Mouse (Mus musculus) right cerebral cortex, adult 2 months (tissue): ENCODE results near the gene Mtif3.

ENCODE experiments used
- DNase-seq, 2 experiments: peaks; one replicate each; pipeline ENCODE4 v3.0.0; 2021 to 2022; ENCODE audit warnings: low spot score in 2 of 2

The Mtif3 gene

GRCm38 (mm10) chr5:146916273-146916672 is 47.3 kb downstream of the Mtif3 start:
- no peak for DNase-seq

GRCm38 (mm10) chr5:146914088-146914766 is 49.4 kb downstream of the Mtif3 start:
- peak; percentile 44 to 60 for DNase-seq

- no peak for DNase-seq
Observed at GRCm38 (mm10) chr5:146913355-146913754, 50.2 kb downstream of the Mtif3 start.

GRCm38 (mm10) chr5:146912206-146912605 is 51.4 kb downstream of the Mtif3 start:
- no peak for DNase-seq

GRCm38 (mm10) chr5:146908629-146909028 is 55.0 kb downstream of the Mtif3 start:
- DNase-seq: no peak

GRCm38 (mm10) chr5:146907533-146907932 is 56.1 kb downstream of the Mtif3 start:
- no peak for DNase-seq

GRCm38 (mm10) chr5:146905486-146906172 is 58.0 kb downstream of the Mtif3 start:
- DNase-seq: peak; percentile 61 to 81

GRCm38 (mm10) chr5:146904404-146904803 is 59.2 kb downstream of the Mtif3 start:
- peak; percentile 86 to 87 for DNase-seq
